Mouse (Mus musculus) adrenal gland, adult 18-20 months (tissue): ENCODE data around the gene L1cam. TPM values are rescaled to one million over a fixed set of nuclear protein-coding genes. Genes with fewer than 3 reads are reported as not detected.

Experiments
- DNase-seq, 2 experiments: peaks; one replicate each; pipeline ENCODE4 v3.0.0; 2021 to 2022; ENCODE audit warnings: low spot score in 2 of 2
- total RNA-seq, 2 experiments: library from RNA; stranded (reverse); gene quantifications; 1 replicate in 1 of 2; 2 replicates in 1 of 2; pipeline ENCODE4 v1.2.3; 2021

Gene L1cam
- total RNA-seq, 2 experiments from 2014 or later = 7.0 to 13.8 TPM

DNA sequence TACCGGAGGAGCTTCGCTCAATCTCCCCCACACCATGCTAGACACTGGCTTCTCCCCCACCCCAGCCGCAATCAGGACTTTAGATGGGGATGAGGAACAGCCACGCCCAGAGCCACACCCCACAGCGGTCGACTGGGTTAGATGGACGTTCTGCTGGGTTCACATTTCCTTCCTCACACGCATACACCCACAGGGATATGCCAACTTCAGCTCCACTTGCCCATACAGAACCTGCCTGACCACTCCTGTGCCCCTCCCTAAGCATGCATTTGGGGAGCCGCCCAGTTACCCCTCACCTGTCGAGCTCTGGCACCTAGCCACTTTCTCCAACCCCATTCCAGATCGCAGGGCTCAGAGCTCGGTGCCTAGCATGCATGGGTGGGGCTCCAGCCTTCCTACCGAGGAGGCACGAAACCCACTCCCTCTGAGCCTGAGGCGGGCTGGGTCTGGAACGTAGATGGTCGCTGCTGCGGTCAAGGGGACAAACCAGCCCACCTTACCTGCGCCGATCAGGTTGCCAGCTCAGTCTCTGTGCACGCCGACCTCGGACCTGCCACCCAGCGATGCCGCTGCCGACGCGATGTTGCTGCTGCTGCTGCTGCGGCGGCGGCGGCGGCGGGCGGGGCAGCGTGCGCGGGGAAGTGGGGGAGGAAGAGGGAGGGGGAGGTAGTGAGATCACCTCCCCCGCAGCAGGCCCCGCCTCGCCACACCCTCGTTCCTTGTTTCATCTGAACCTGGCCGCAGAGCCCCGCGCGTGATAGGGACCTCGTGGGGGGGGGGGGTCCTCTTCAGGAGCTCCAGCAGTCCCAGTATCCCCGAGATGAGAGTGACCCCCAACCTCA is 15.5 kb downstream of the L1cam start:
- peak; percentile 8 to 41 for DNase-seq

- DNase-seq = no peak
These were observed 18.9 kb downstream of the L1cam start for GRCm38 (mm10) chrX:73877014-73877413.

- no peak for DNase-seq
These were observed 20.0 kb downstream of the L1cam start for GRCm38 (mm10) chrX:73875881-73876280.

GRCm38 (mm10) chrX:73871956-73872355 is 23.9 kb downstream of the L1cam start:
- no peak for DNase-seq

GRCm38 (mm10) chrX:73871474-73871873 is 24.4 kb downstream of the L1cam start:
- no peak for DNase-seq

DNA sequence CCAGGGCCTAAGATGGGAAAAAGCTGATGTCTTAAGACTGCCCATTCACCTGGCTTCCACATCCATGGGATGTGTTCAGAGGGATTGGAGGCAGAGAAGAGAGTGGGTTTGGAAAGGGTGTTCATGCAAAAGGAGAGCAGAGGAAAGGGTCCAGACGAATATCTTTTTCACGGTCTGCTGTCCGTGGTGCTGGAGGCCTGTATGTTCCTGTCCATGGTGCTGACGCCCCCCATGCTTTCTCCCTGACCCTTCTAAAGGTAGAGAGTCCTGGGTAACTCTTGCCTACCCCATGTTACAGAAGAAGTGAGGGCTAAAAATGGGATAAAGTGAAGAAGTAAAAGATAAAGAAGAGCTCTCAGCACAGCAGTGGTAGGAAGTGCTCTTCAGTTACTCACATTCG is 26.6 kb downstream of the L1cam start:
- DNase-seq = peak in 1 of 2 experiments; percentile 22

- DNase-seq = no peak
These were observed 28.1 kb downstream of the L1cam start for GRCm38 (mm10) chrX:73867852-73868251.

GRCm38 (mm10) chrX:73867256-73867655 is 28.6 kb downstream of the L1cam start:
- no peak for DNase-seq

GRCm38 (mm10) chrX:73864692-73865091 is 31.2 kb downstream of the L1cam start:
- no peak for DNase-seq

DNA sequence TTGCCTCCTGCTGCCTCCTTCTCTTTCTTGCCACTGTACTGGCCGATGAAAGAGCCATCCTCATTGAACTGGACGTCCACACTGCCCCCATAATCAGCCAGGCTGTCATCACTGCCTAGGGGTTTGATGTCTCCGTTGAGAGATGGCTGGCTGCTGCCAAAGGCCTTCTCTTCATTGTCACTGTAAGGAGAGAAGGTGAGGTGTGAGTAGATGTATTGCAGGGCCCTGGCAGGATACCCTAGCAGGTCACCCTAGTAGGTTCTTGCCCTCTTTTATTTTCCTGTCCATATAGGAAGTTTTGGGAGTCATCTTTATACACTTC is 40.9 kb downstream of the L1cam start:
- DNase-seq = no peak

- no peak for DNase-seq
These were observed 41.4 kb downstream of the L1cam start for GRCm38 (mm10) chrX:73854326-73855086.

GRCm38 (mm10) chrX:73836691-73837090 is 59.2 kb downstream of the L1cam start:
- no peak for DNase-seq

DNA sequence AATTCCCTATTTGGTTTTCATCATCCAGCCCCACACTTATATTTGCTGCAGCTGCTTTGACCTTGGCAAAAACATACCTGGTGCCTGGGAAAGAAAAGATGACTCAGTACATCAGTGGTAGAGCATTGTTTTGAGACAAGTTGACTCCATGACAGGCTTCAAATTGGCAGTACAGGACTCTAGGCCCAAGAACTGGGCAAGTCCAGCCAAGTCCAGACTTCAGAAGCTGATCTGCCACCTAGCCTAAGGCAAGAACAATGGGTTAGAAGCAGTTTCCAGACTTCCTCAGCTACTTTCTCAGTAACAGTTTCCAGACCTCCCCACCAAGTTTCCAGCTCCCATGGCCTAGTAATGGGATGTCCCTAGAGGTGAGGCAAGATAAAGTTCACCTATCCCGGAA is 60.2 kb downstream of the L1cam start:
- no peak for DNase-seq

DNA sequence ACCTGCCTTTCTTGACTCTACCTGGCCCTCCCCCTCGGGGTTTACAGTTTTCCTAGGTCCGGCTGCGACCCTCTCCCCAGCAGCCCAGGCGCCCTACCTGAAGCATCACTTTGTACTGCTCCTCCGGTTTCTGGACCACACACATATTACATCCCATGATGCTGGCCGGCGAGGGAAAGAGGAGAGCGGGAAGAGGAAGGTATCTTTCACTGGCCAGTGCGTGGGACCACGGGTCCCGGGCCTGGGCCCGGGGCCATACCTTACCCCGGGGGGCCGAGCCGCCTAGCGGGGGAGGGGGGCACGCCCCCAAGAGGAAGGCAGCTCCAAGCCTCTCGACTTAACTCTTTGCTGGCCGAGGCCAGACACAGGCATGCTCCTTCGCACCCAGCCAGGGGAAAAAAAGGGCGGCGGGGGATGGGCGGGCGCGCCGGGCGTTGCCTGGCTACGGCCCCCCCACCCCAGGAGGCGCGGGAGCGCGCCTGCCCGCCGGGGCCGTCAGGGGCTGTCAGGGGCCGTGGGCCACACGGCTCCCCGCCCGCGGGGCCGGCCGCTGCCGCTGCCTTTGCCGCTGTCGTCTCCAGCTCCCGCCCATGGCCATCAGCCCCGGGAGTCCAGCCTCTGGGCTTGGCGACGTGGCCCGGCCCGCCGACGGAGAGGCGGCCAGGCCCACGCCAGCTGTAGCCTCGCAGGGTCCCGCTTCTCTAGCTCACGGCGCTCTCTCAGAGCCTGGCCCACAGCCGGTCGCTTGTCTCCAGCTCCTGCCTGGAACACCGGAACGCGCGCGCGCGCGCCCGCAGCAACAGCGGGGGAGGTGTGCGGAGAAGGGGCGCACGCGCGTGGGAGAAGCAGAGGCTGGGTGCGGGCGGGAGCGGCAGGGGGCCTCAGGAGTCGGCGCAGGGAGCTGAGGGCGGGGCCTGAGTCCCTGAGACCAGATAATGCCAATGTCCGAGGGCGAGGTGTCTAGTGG is 71.4 kb downstream of the L1cam start, which contains the start of gene Pdzd4:
TSS of gene Pdzd4 (minus strand) at position 785 of the 967 bp plus-strand sequence.
- DNase-seq = peak; percentile 16 to 29

GRCm38 (mm10) chrX:73823747-73824146 is 72.2 kb downstream of the L1cam start:
- no peak for DNase-seq

- no peak for DNase-seq
These were observed 79.2 kb downstream of the L1cam start for GRCm38 (mm10) chrX:73816596-73817314.

GRCm38 (mm10) chrX:73815072-73815471 is 80.8 kb downstream of the L1cam start:
- no peak for DNase-seq

- no peak for DNase-seq
These were observed 90.1 kb downstream of the L1cam start for GRCm38 (mm10) chrX:73805814-73806213.
